Mouse (Mus musculus): ENCODE results near the gene Clrn2. TPM values are rescaled to one million over a fixed set of nuclear protein-coding genes. Genes with fewer than 3 reads are reported as not detected.

Gene Clrn2
- polyA plus RNA-seq, 1 experiment from 2014 or later: not detected

Other genes starting within 250 kb of the Clrn2 start
- gene Qdpr, start 3.5 kb upstream of the Clrn2 start, polyA plus RNA-seq (2014; fragmentation: Nextera tagmentation; extraction: Ambion mirVana): 86.8 and 102 TPM in 2 replicates
- 25.8 and 36.3 TPM in 2 replicates for gene Lap3, start 39.6 kb downstream of the Clrn2 start, polyA plus RNA-seq (2014; fragmentation: Nextera tagmentation; extraction: Ambion mirVana)
- gene Med28, start 66.5 kb downstream of the Clrn2 start, polyA plus RNA-seq (2014; fragmentation: Nextera tagmentation; extraction: Ambion mirVana): 288 and 301 TPM in 2 replicates
- gene Fam184b, start 185.9 kb downstream of the Clrn2 start, polyA plus RNA-seq (2014; fragmentation: Nextera tagmentation; extraction: Ambion mirVana): 3.8 and 4.5 TPM in 2 replicates
- gene Ncapg, start 216.2 kb downstream of the Clrn2 start, polyA plus RNA-seq (2014; fragmentation: Nextera tagmentation; extraction: Ambion mirVana): 6.5 and 13.3 TPM in 2 replicates